Mouse (Mus musculus) MEL (cell line): ENCODE results near the gene Cnksr1. TPM values are rescaled to one million over a fixed set of nuclear protein-coding genes. Genes with fewer than 3 reads are reported as not detected.

Source experiments
- DNase-seq: peaks from one replicate; pipeline ENCODE4 v3.0.0; 2011; ENCODE audit warnings: low read depth, low spot score
- H3K27ac ChIP-seq: 2 replicates; pipeline ENCODE4 v1.5.1; 2012; ENCODE audit warnings: low read depth, mild to moderate bottlenecking, control low read depth, low read length, moderate library complexity; ENCODE audit not compliant: control insufficient read depth
- H3K27me3 ChIP-seq, 2 experiments: fragments of 150-350 bp in 1 of 2; sonication (generic) in 1 of 2; 2 replicates each; pipeline ENCODE4 v1.6.1; 2012; ENCODE audit warnings: low read length in 2 of 2, mild to moderate bottlenecking in 2 of 2, improper control_type of control experiment in 1 of 2, moderate library complexity in 1 of 2; ENCODE audit not compliant: insufficient read depth in 2 of 2, control insufficient read depth in 1 of 2
- H3K36me3 ChIP-seq, 2 experiments: 2 replicates each; pipeline ENCODE4 v1.6.1; 2012 to 2014; ENCODE audit warnings: low read length in 2 of 2, improper control_type of control experiment in 1 of 2, inconsistent platforms in 1 of 2, mild to moderate bottlenecking in 1 of 2; ENCODE audit not compliant: insufficient read depth in 2 of 2, control insufficient read depth in 1 of 2
- H3K4me1 ChIP-seq, 2 experiments: fragments of 150-350 bp in 1 of 2; sonication (generic) in 1 of 2; 2 replicates each; pipeline ENCODE4 v1.6.1; 2012; ENCODE audit warnings: low read length in 2 of 2, improper control_type of control experiment in 1 of 2, mild to moderate bottlenecking in 1 of 2; ENCODE audit not compliant: insufficient read depth in 2 of 2, control insufficient read depth in 1 of 2
- H3K4me3 ChIP-seq, 2 experiments: fragments of 150-350 bp in 1 of 2; sonication (generic) in 1 of 2; 2 replicates each; pipeline ENCODE4 v1.5.1; 2012; ENCODE audit warnings: low read depth in 2 of 2, low read length in 2 of 2, mild to moderate bottlenecking in 2 of 2, moderate library complexity in 2 of 2, control low read depth in 1 of 2, improper control_type of control experiment in 1 of 2; ENCODE audit not compliant: control insufficient read depth in 1 of 2, insufficient read depth in 1 of 2
- H3K79me2 ChIP-seq: 2 replicates; pipeline ENCODE4 v1.6.1; 2012; ENCODE audit warnings: mild to moderate bottlenecking, low read length, moderate library complexity; ENCODE audit not compliant: control insufficient read depth, poor library complexity, insufficient read depth
- H3K9ac ChIP-seq: 2 replicates; pipeline ENCODE4 v1.6.1; 2012; ENCODE audit warnings: low read depth, mild to moderate bottlenecking, control low read depth, low read length, moderate library complexity; ENCODE audit not compliant: control insufficient read depth, poor library complexity, severe bottlenecking
- H3K9me3 ChIP-seq: fragments of 150-350 bp; sonication (generic); replicated peaks from 2 replicates; pipeline ENCODE4 v1.6.1; 2012; ENCODE audit warnings: mild to moderate bottlenecking, low read length, improper control_type of control experiment, moderate library complexity; ENCODE audit not compliant: insufficient read depth
- CHD1 ChIP-seq: IDR thresholded peaks from 2 replicates; pipeline ENCODE4 v1.6.1; 2012; ENCODE audit warnings: low read depth, mild to moderate bottlenecking, inconsistent platforms, low read length, improper control_type of control experiment
- CTCF ChIP-seq, 3 experiments: IDR thresholded peaks in 2 of 3; conservative IDR thresholded peaks in 1 of 3; 2 replicates each; pipeline ENCODE4 v1.5.1; 2011 to 2012; ENCODE audit warnings: low read length in 3 of 3, low read depth in 2 of 3, mild to moderate bottlenecking in 2 of 3, improper control_type of control experiment in 1 of 3, inconsistent platforms in 1 of 3, mixed read lengths in 1 of 3, moderate library complexity in 1 of 3; ENCODE audit not compliant: control insufficient read depth in 1 of 3, insufficient read depth in 1 of 3, poor library complexity in 1 of 3, severe bottlenecking in 1 of 3
- E2F4 ChIP-seq: IDR thresholded peaks from 2 replicates; pipeline ENCODE4 v1.6.1; 2011; ENCODE audit warnings: low read depth, low read length, improper control_type of control experiment, borderline replicate concordance
- ELF1 ChIP-seq: IDR thresholded peaks from 2 replicates; pipeline ENCODE4 v1.6.1; 2014; ENCODE audit warnings: low read depth, mild to moderate bottlenecking, inconsistent platforms, low read length, improper control_type of control experiment, moderate library complexity
- GABPA ChIP-seq: IDR thresholded peaks from 2 replicates; pipeline ENCODE4 v1.6.1; 2012; ENCODE audit warnings: low read depth, mild to moderate bottlenecking, inconsistent platforms, low read length, improper control_type of control experiment, moderate library complexity
- GATA1 ChIP-seq: IDR thresholded peaks from 2 replicates; pipeline ENCODE4 v1.6.1; 2011; ENCODE audit warnings: low read depth, low read length, improper control_type of control experiment
- HCFC1 ChIP-seq: IDR thresholded peaks from 2 replicates; pipeline ENCODE4 v1.6.1; 2012; ENCODE audit warnings: low read depth, mild to moderate bottlenecking, inconsistent platforms, low read length, improper control_type of control experiment, moderate library complexity
- KAT2A ChIP-seq: conservative IDR thresholded peaks from 2 replicates; pipeline ENCODE4 v1.6.1; 2012; ENCODE audit warnings: low read depth, low read length, improper control_type of control experiment, inconsistent platforms
- MAFK ChIP-seq: IDR thresholded peaks from 2 replicates; pipeline ENCODE4 v1.6.1; 2011; ENCODE audit warnings: low read depth, mild to moderate bottlenecking, low read length, improper control_type of control experiment, borderline replicate concordance
- MXI1 ChIP-seq: IDR thresholded peaks from 2 replicates; pipeline ENCODE4 v1.6.1; 2011; ENCODE audit warnings: mild to moderate bottlenecking, low read depth, low read length, improper control_type of control experiment
- MYB ChIP-seq: IDR thresholded peaks from 2 replicates; pipeline ENCODE4 v1.6.1; 2011; ENCODE audit warnings: mild to moderate bottlenecking, low read depth, low read length, improper control_type of control experiment
- NRF1 ChIP-seq: IDR thresholded peaks from 2 replicates; pipeline ENCODE4 v1.6.1; 2014; ENCODE audit warnings: low read depth, mild to moderate bottlenecking, inconsistent platforms, low read length, improper control_type of control experiment, moderate library complexity; ENCODE audit not compliant: poor library complexity, insufficient read depth, severe bottlenecking
- POLR2A ChIP-seq, 2 experiments: IDR thresholded peaks; 2 replicates each; pipeline ENCODE4 v1.6.1; 2011 to 2012; ENCODE audit warnings: low read length in 2 of 2, mild to moderate bottlenecking in 2 of 2, control low read depth in 1 of 2, improper control_type of control experiment in 1 of 2, low read depth in 1 of 2, moderate library complexity in 1 of 2; ENCODE audit not compliant: control insufficient read depth in 1 of 2, insufficient read depth in 1 of 2, poor library complexity in 1 of 2
- POLR2AphosphoS2 ChIP-seq: IDR thresholded peaks from 2 replicates; pipeline ENCODE4 v1.6.1; 2011; ENCODE audit warnings: low read length, improper control_type of control experiment
- POLR2AphosphoS5 ChIP-seq: IDR thresholded peaks from 2 replicates; pipeline ENCODE4 v1.6.1; 2012; ENCODE audit warnings: low read depth, borderline replicate concordance, mild to moderate bottlenecking, inconsistent platforms, low read length, moderate library complexity, mixed read lengths
- RCOR1 ChIP-seq: IDR thresholded peaks from 2 replicates; pipeline ENCODE4 v1.6.1; 2012; ENCODE audit warnings: low read depth, mild to moderate bottlenecking, inconsistent platforms, low read length, improper control_type of control experiment
- SIN3A ChIP-seq: IDR thresholded peaks from 2 replicates; pipeline ENCODE4 v1.6.1; 2012; ENCODE audit warnings: low read length, improper control_type of control experiment, inconsistent platforms
- TBP ChIP-seq: IDR thresholded peaks from 2 replicates; pipeline ENCODE4 v1.8.0; 2011; ENCODE audit warnings: low read depth, low read length, improper control_type of control experiment
- TCF12 ChIP-seq: IDR thresholded peaks from 2 replicates; pipeline ENCODE4 v1.6.1; 2014; ENCODE audit warnings: low read depth, mild to moderate bottlenecking, inconsistent platforms, low read length, improper control_type of control experiment, moderate library complexity
- UBTF ChIP-seq: IDR thresholded peaks from 2 replicates; pipeline ENCODE4 v1.6.1; 2012; ENCODE audit warnings: low read depth, mild to moderate bottlenecking, inconsistent platforms, low read length, improper control_type of control experiment, moderate library complexity, borderline replicate concordance; ENCODE audit not compliant: insufficient read depth
- USF1 ChIP-seq: IDR thresholded peaks from 2 replicates; pipeline ENCODE4 v1.6.1; 2014; ENCODE audit warnings: low read depth, mild to moderate bottlenecking, inconsistent platforms, low read length, improper control_type of control experiment, moderate library complexity
- USF2 ChIP-seq, 2 experiments: IDR thresholded peaks; 2 replicates each; pipeline ENCODE4 v1.6.1; 2011 to 2012; ENCODE audit warnings: improper control_type of control experiment in 2 of 2, low read length in 2 of 2, borderline replicate concordance in 1 of 2, inconsistent platforms in 1 of 2, low read depth in 1 of 2, mild to moderate bottlenecking in 1 of 2; ENCODE audit not compliant: insufficient read depth in 1 of 2
- ZC3H11A ChIP-seq: IDR thresholded peaks from 2 replicates; pipeline ENCODE4 v1.6.1; 2012; ENCODE audit warnings: low read depth, mild to moderate bottlenecking, inconsistent platforms, low read length, improper control_type of control experiment
- polyA plus RNA-seq, 2 experiments: library from polyadenylated mRNA; stranded (reverse) in 1 of 2; unstranded in 1 of 2; fragments of >175 nt in 1 of 2; fragments of >200 nt in 1 of 2; gene quantifications; 2 replicates each; pipeline versions ENCODE4 v1.2.1 to v1.2.4; 2012; ENCODE audit warnings: low replicate concordance in 2 of 2, low read depth in 1 of 2; ENCODE audit not compliant: insufficient read length in 2 of 2, insufficient read depth in 1 of 2, missing spikeins in 1 of 2
- total RNA-seq: library from RNA; depleted of rRNA; stranded (reverse); fragments of 300-350 nt; gene quantifications from 2 replicates; pipeline ENCODE4 v1.2.3, GENCODE M21; 2012

The Cnksr1 gene
- total and polyA plus RNA-seq, 3 experiments: 0.07 TPM; not detected in 2

GRCm38 (mm10) chr4:134203340-134203896, 34.8 kb downstream of the Cnksr1 start:
- H3K27me3 ChIP-seq: peaks cover 0 to 2% of the 10 kb centered on the region in 2 experiments; a peak in 2 of 4 replicates
- no peak overlapping the region for H3K4me3 ChIP-seq
- H3K79me2 ChIP-seq: no peaks in the 10 kb centered on the region
- no peaks in the 10 kb centered on the region for H3K4me1 ChIP-seq
- no peak overlapping the region for H3K9ac ChIP-seq
- no peaks in the 10 kb centered on the region for H3K9me3 ChIP-seq
- DNase-seq: no peak
- no peak for TF ChIP-seq GATA1
- no peak for TF ChIP-seq RCOR1
- TF ChIP-seq SIN3A: no peak
- no peak for TF ChIP-seq MAFK
- no peak for TF ChIP-seq HCFC1
- no peak for TF ChIP-seq UBTF
- TF ChIP-seq POLR2AphosphoS5: no peak
- no peak for TF ChIP-seq MYB
- TF ChIP-seq MXI1: no peak
- no peak for TF ChIP-seq CHD1
- no peak for TF ChIP-seq USF2 (IDR thresholded peaks at IDR 0.05; ENCODE audit: borderline replicate concordance in 1 of 2, insufficient read depth in 1 of 2, low read depth in 1 of 2, low read length in 2 of 2)
- TF ChIP-seq POLR2A (IDR thresholded peaks at IDR 0.05; ENCODE audit: control insufficient read depth in 1 of 2, insufficient read depth in 1 of 2, low read depth in 1 of 2, low read length in 2 of 2, poor library complexity in 1 of 2): no peak
- TF ChIP-seq KAT2A: no peak
- TF ChIP-seq CTCF (IDR thresholded peaks at IDR 0.05 in 2 of 3, conservative IDR thresholded peaks at IDR 0.05 in 1 of 3; ENCODE audit: control insufficient read depth in 1 of 3, insufficient read depth in 1 of 3, low read depth in 2 of 3, low read length in 3 of 3, poor library complexity in 1 of 3, severe bottlenecking in 1 of 3): no peak
- no peak for TF ChIP-seq POLR2AphosphoS2
- no peak for TF ChIP-seq E2F4
- TF ChIP-seq TCF12: no peak
- TF ChIP-seq GABPA: no peak
- no peak for TF ChIP-seq NRF1
- no peaks in the 10 kb centered on the region for H3K36me3 ChIP-seq
- H3K27ac ChIP-seq: no peak overlapping the region

DNA sequence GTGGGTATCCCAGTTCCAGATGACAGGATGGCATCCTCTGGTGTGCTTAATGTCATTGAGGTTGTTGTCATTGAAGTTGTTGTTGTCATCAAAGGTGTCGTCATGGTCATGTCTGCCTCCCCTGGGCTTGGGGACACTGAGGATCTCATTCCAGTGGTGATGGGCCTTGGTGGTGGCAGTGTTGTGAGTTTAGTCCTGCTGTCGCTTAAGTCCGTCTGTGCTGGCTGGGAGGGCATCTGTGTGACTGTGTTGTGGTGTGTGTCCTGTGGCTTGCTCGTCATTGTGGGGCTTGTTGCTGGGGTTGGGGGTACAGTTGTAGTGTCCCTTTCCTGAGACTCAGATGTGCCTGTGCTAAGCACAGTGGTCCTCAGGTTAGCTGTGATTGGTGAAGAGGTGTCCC, 35.3 kb downstream of the Cnksr1 start, which contains the start of gene Gm7534:
Gene Gm7534, minus strand, starts transcription at position 101 of the 400 bp plus-strand sequence.
- no peak within 1 kb of the TSS for H3K9ac ChIP-seq
- no peak for DNase-seq
- H3K9me3 ChIP-seq: no peaks in the 10 kb centered on the region
- H3K27ac ChIP-seq: no peak within 1 kb of the TSS
- H3K36me3 ChIP-seq: no peaks in the 10 kb centered on the region
- no peak for TF ChIP-seq POLR2AphosphoS5
- TF ChIP-seq HCFC1: no peak
- no peak for TF ChIP-seq GATA1
- TF ChIP-seq MYB: no peak
- no peak for TF ChIP-seq ZC3H11A
- TF ChIP-seq TCF12: no peak
- TF ChIP-seq ELF1: no peak
- TF ChIP-seq USF1: no peak
- TF ChIP-seq TBP: no peak
- H3K79me2 ChIP-seq: no peaks in the 10 kb centered on the region
- H3K4me1 ChIP-seq: no peaks in the 10 kb centered on the region
- peaks cover 0 to 2% of the 10 kb centered on the region in 2 experiments; a peak in 2 of 4 replicates for H3K27me3 ChIP-seq
- no peak within 1 kb of the TSS for H3K4me3 ChIP-seq
